8 mouse cellular contexts compared by ENCODE assay signal in the genomic region with DNA sequence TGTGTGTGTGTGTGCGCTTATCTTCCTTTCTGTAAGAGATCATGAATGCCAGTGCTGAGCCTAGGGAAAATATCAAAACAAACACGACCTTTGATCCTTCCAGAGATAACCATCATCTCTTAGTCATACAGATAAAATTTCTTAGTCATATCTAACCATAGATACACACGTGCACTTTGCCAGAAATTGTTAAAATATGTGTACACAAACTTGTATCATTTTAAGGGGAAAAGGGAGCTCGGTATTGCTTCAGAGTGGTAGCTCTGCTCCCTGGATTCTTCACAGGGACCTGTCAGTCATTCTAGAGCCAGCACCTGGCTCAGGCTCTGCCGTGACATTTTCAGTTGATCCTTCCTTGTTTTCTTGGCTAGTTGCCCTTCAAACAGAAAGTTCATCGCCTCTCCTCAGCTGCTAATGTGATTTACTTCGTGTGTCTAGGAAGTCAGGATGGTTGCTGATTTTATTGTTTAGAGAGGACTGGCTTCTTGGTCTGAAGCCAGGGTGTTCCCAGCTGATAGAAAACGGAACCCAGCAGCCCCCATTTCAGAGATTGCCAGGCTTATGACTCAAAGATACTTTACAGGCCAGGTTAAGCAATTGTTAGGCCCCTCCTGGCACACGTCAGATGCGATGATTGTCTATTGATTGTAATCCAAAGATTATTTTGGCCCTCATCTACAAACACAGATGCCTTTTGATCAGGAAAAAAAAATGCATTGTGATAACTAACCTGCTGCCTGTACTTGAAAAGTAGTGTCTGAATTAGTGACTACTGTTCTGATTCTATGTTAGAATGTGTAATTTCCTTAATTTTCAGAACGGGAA. TPM values are rescaled to one million over a fixed set of nuclear protein-coding genes. Genes with fewer than 3 reads are reported as not detected.
A peak's percentile ranks its signal among the peaks of the same experiment; 100 is the strongest.
DNase-seq lines count a peak whose midpoint lies in the region; ATAC-seq and TF ChIP-seq lines count a peak whose summit lies in the region.

No protein-coding gene starts in this region.

- peak overlapping the region; percentile 38 for H3K4me2 ChIP-seq in heart, postnatal 0 days (ENCODE audit: low read depth, low read length)
- no peak overlapping the region for H3K4me2 ChIP-seq in limb, embryonic 14.5 days (replicated peaks; ENCODE audit: low read depth, low read length, severe bottlenecking)
- no peak overlapping the region for H3K4me2 ChIP-seq in stomach, postnatal 0 days (replicated peaks; ENCODE audit: low read depth)

- H3K4me1 ChIP-seq in heart, postnatal 0 days (ENCODE audit: control insufficient read depth, insufficient read depth) = peaks cover 25% of the 10 kb centered on the region
- peaks cover 42% of the 10 kb centered on the region for H3K4me1 ChIP-seq in limb, embryonic 14.5 days (ENCODE audit: control insufficient read depth, insufficient read depth, low read length)
- H3K4me1 ChIP-seq in stomach, postnatal 0 days (replicated peaks; ENCODE audit: control insufficient read depth, insufficient read depth) = peaks cover 2% of the 10 kb centered on the region; the same call in 1 of the 2 replicates

- H3K9me3 ChIP-seq in heart, postnatal 0 days (replicated peaks; ENCODE audit: control insufficient read depth, low read length) = no peaks in the 10 kb centered on the region
- no peaks in the 10 kb centered on the region for H3K9me3 ChIP-seq in limb, embryonic 14.5 days (ENCODE audit: control insufficient read depth, low read length)
- no peaks in the 10 kb centered on the region for H3K9me3 ChIP-seq in stomach, postnatal 0 days (ENCODE audit: control insufficient read depth, low read length)

- no peak for TF ChIP-seq POLR2A in limb, embryonic 14.5 days (IDR thresholded peaks at IDR 0.05; ENCODE audit: borderline replicate concordance, extremely low read depth, insufficient read depth, insufficient read length)

- no peak for TF ChIP-seq CTCF in heart, postnatal 0 days (IDR thresholded peaks at IDR 0.05; ENCODE audit: low read depth)
- no peak for TF ChIP-seq CTCF in stomach, postnatal 0 days (IDR thresholded peaks at IDR 0.05; ENCODE audit: low read depth)

- no peak overlapping the region for H3K9ac ChIP-seq in heart, postnatal 0 days (replicated peaks; ENCODE audit: low read depth, low read length)
- no peak overlapping the region for H3K9ac ChIP-seq in limb, embryonic 14.5 days (ENCODE audit: low read depth, low read length, severe bottlenecking)
- H3K9ac ChIP-seq in stomach, postnatal 0 days (ENCODE audit: low read length) = no peak overlapping the region

- ATAC-seq in common myeloid progenitor, adult 5-6 weeks (replicated peaks; ENCODE audit: low read depth, poor library complexity, severe bottlenecking) = peak; percentile 24; the same call in 1 of the 2 replicates
- ATAC-seq in heart, postnatal 0 days (ENCODE audit: insufficient read depth, low read depth) = peak; percentile 50; the same call in 1 of the 2 replicates
- ATAC-seq in limb, embryonic 14.5 days (ENCODE audit: low FRiP score, low read depth) = peak; percentile 50; the same call in 1 of the 2 replicates
- ATAC-seq in stomach, postnatal 0 days (ENCODE audit: low FRiP score, low TSS enrichment) = peak; percentile 53; the same call in 1 of the 2 replicates

- DNase-seq in urinary bladder, postnatal 14 days (ENCODE audit: low spot score) = peak; percentile 43
- no peak for DNase-seq in urinary bladder, adult 2 months (ENCODE audit: low spot score)
- DNase-seq in heart, postnatal 0 days (ENCODE audit: low spot score) = peak; percentile 66
- peak; percentile 52 for DNase-seq in limb, embryonic 14.5 days (ENCODE audit: low spot score)
- DNase-seq in stomach, postnatal 0 days (ENCODE audit: low spot score) = no peak
- DNase-seq in thymus, postnatal 14 days = no peak
- no peak for DNase-seq in left cerebral cortex, adult 11 months (ENCODE audit: low spot score)

- H3K36me3 ChIP-seq in heart, postnatal 0 days (replicated peaks; ENCODE audit: control insufficient read depth, insufficient read depth, low read length) = no peaks in the 10 kb centered on the region
- H3K36me3 ChIP-seq in limb, embryonic 14.5 days (ENCODE audit: control insufficient read depth, insufficient read depth, low read length) = no peaks in the 10 kb centered on the region
- no peaks in the 10 kb centered on the region for H3K36me3 ChIP-seq in stomach, postnatal 0 days (ENCODE audit: control insufficient read depth, insufficient read depth, low read length)

- H3K4me3 ChIP-seq in heart, postnatal 0 days (ENCODE audit: low read depth, low read length) = peak overlapping the region; percentile 1; the same call in 1 of the 2 replicates
- no peak overlapping the region for H3K4me3 ChIP-seq in limb, embryonic 14.5 days (replicated peaks; ENCODE audit: low read length)
- H3K4me3 ChIP-seq in stomach, postnatal 0 days (ENCODE audit: low read depth, low read length) = no peak overlapping the region

- no peaks in the 10 kb centered on the region for H3K27me3 ChIP-seq in heart, postnatal 0 days (ENCODE audit: control insufficient read depth, insufficient read depth, low read length)
- no peaks in the 10 kb centered on the region for H3K27me3 ChIP-seq in limb, embryonic 14.5 days (ENCODE audit: control insufficient read depth, insufficient read depth, low read length)
- H3K27me3 ChIP-seq in stomach, postnatal 0 days (ENCODE audit: control insufficient read depth, insufficient read depth, low read length) = no peaks in the 10 kb centered on the region

- peak; percentile 70 for TF ChIP-seq EP300 in heart, postnatal 0 days (IDR thresholded peaks at IDR 0.05; ENCODE audit: low read depth)
- no peak for TF ChIP-seq EP300 in stomach, postnatal 0 days (optimal IDR thresholded peaks at IDR 0.05)

- 15% methylated on average over 11 of the region's 11 CpGs for WGBS in heart, postnatal 0 days
- WGBS in limb, embryonic 14.5 days = 47% methylated on average over 11 of the region's 11 CpGs
- WGBS in stomach, postnatal 0 days = 16% methylated on average over 11 of the region's 11 CpGs

- peak overlapping the region; percentile 64 for H3K27ac ChIP-seq in heart, postnatal 0 days (ENCODE audit: low read depth)
- no peak overlapping the region for H3K27ac ChIP-seq in limb, embryonic 14.5 days (replicated peaks; ENCODE audit: low read depth, low read length)
- H3K27ac ChIP-seq in stomach, postnatal 0 days (replicated peaks) = no peak overlapping the region; the same call in 1 of the 2 replicates

RNA-seq across cellular contexts. Expression of a gene that starts 49.6 kb away (rescaled TPM):
- 2.3 and 2.6 TPM in 2 replicates for polyA plus RNA-seq in urinary bladder, adult 2 months (2012; rRNA removed)
- total RNA-seq in common myeloid progenitor, adult 5-6 weeks (2017) = 1.6 and 8.9 TPM in 2 replicates
- 2.1 and 3.1 TPM in 2 replicates for total RNA-seq in heart, postnatal 0 days (2014; rRNA removed; ENCODE audit: low replicate concordance)
- 2.1 and 2.4 TPM in 2 replicates for polyA plus RNA-seq in heart, postnatal 0 days (2015; fragmentation: Nextera tagmentation; extraction: Ambion mirVana)
- 6.0 and 7.5 TPM in 2 replicates for polyA plus RNA-seq in limb, embryonic 14.5 days (2012; rRNA removed)
- polyA plus RNA-seq in limb, embryonic 14.5 days (2014; fragmentation: Nextera tagmentation; extraction: Ambion mirVana) = 9.6 and 11.0 TPM in 2 replicates
- 1.9 TPM in 2 replicates for polyA plus RNA-seq in stomach, postnatal 0 days (2015; fragmentation: Nextera tagmentation; extraction: Ambion mirVana)

Comparison
In these comparisons a context has a peak if more than half of its experiments do, and no peak if none do; other contexts are left out.
1. DNase-seq: peak in urinary bladder, postnatal 14 days (single experiment), heart, postnatal 0 days (single experiment) and limb, embryonic 14.5 days (single experiment); none in urinary bladder, adult 2 months (single experiment), stomach, postnatal 0 days (single experiment), thymus, postnatal 14 days (single experiment) and left cerebral cortex, adult 11 months (single experiment).
2. Peak in every context shown above with its lines, with median percentiles within 50 percentile points of each other: ATAC-seq.